Mouse (Mus musculus): ENCODE results near the gene Tmed9. TPM values are rescaled to one million over a fixed set of nuclear protein-coding genes. Genes with fewer than 3 reads are reported as not detected.

Tmed9 gene
- polyA plus RNA-seq, 1 experiment from 2014 or later, result 179 TPM

GRCm38 (mm10) chr13:55595375-55595774 is 21.8 kb downstream of the Tmed9 start:
- Histone ChIP-seq H3K9me3 (no peaks in the 10 kb centered on the region), H3K27me3 (no peaks in the 10 kb centered on the region), H3K4me3 (no peak overlapping the region), H3K27ac (no peak overlapping the region), H3K4me1 (peaks cover 18% of the 10 kb centered on the region), H3K4me2 (no peak overlapping the region), H3K36me3 (peaks cover 38% of the 10 kb centered on the region), H3K9ac (no peak overlapping the region)
- WGBS, result 86% methylated on average over 12 of the region's 12 CpGs
- no peak for ATAC-seq (ENCODE audit: borderline replicate concordance, extremely low read depth, low FRiP score, low TSS enrichment)

- peaks cover 38% of the 10 kb centered on the region for H3K36me3 ChIP-seq
- no peak overlapping the region for H3K4me3 ChIP-seq
- 92% methylated on average over 12 of the region's 12 CpGs for WGBS
- peaks cover 28% of the 10 kb centered on the region for H3K4me1 ChIP-seq
- H3K27me3 ChIP-seq, result no peaks in the 10 kb centered on the region
- no peaks in the 10 kb centered on the region for H3K9me3 ChIP-seq
- H3K4me2 ChIP-seq, result no peak overlapping the region
- H3K27ac ChIP-seq, result no peak overlapping the region
- no peak overlapping the region for H3K9ac ChIP-seq
- no peak for ATAC-seq (ENCODE audit: borderline replicate concordance, extremely low read depth, low FRiP score, low TSS enrichment)
These were observed 23.3 kb downstream of the Tmed9 start for GRCm38 (mm10) chr13:55596802-55597201.

DNA sequence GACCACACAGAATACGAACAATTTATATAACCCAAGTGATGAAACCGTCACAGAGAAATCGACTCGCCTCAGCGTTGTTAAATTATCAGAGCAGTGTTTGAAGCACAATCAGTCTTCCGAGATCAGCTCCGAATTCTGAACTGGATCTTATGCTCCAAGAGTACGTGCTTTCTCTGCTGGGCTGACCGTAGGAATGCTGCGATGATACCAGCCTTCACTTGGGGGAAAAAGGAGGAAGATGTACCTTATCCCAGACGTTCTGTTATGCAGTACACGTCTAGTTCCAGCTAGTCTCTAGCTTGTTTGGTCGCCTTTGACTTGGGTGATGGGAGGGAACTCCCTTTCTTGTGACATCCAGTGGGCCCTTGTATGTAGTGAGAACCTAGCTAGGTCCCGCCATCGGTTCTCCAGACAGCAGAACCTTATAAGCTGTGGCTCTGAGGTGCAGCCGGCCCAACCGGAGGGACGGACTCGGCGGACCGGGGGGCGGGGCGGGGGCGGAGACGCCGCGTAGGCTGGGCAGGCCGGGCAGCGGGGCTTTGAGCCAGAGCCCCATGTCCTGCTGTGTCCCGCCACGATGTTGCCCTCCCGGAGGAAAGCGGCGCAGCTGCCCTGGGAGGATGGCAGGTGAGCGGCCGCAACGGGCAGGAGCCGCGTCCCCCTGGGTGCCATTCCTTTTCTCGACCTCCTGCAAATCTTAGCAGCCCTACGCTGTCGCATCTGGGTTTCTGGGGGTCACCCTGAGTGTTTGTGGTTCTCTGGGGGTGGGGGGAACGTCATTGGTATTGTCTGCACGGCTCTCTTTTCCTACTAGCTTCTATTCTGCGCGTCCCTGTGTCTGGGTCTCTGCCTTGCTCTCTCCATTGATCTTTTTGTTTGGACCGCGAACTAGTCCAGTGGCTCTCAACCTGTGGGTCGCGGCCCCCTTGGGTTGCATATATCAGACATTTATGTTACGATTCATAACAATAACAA is 26.3 kb downstream of the Tmed9 start, which contains the start of gene B4galt7:
TSS of gene B4galt7 (plus strand) at position 331 of the 975 bp plus-strand sequence.
- WGBS, result 6% methylated on average over 51 of the region's 51 CpGs
- Histone ChIP-seq H3K4me1 (peaks cover 17% of the 10 kb centered on the region), H3K9ac (peak within 1 kb of the TSS; percentile 88), H3K27me3 (no peaks in the 10 kb centered on the region), H3K9me3 (no peaks in the 10 kb centered on the region), H3K4me3 (peak within 1 kb of the TSS; percentile 89), H3K36me3 (peaks cover 32% of the 10 kb centered on the region), H3K27ac (peak within 1 kb of the TSS; percentile 34), H3K4me2 (peak within 1 kb of the TSS; percentile 79)
- ATAC-seq (ENCODE audit: borderline replicate concordance, extremely low read depth, low FRiP score, low TSS enrichment), result peak; percentile 89

DNA sequence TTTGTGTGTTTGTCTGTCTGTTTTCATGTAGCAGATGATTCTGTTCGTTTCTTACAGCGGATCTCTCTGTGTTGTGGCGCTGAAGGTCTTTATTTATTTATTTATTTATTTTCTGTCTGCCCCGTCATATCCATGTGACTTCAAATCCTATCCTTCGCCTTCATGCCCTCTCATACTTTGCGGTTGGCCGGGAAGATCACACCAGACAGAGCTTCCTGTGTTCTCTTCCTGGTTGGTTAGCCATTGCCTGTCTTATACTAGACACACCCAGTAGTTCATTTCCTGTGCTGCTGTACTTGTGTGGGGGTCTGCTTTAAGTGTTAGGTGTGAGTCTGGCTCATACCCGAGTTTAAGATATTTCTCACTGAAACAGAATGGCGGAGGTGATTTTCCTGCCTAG is 27.1 kb downstream of the Tmed9 start:
- peak overlapping the region; percentile 79 for H3K4me2 ChIP-seq
- peak overlapping the region; percentile 89 for H3K4me3 ChIP-seq
- H3K27me3 ChIP-seq, result no peaks in the 10 kb centered on the region
- peaks cover 24% of the 10 kb centered on the region for H3K36me3 ChIP-seq
- peaks cover 17% of the 10 kb centered on the region for H3K4me1 ChIP-seq
- no peaks in the 10 kb centered on the region for H3K9me3 ChIP-seq
- ATAC-seq (ENCODE audit: borderline replicate concordance, extremely low read depth, low FRiP score, low TSS enrichment), result no peak
- WGBS, result 15% methylated on average over 9 of the region's 9 CpGs
- H3K27ac ChIP-seq, result no peak overlapping the region
- peak overlapping the region; percentile 88 for H3K9ac ChIP-seq

- Histone ChIP-seq H3K9me3 (no peaks in the 10 kb centered on the region), H3K4me2 (no peak overlapping the region), H3K4me1 (peaks cover 17% of the 10 kb centered on the region), H3K9ac (no peak overlapping the region), H3K4me3 (no peak overlapping the region), H3K27ac (no peak overlapping the region), H3K36me3 (peaks cover 21% of the 10 kb centered on the region), H3K27me3 (no peaks in the 10 kb centered on the region)
- no peak for ATAC-seq (ENCODE audit: borderline replicate concordance, extremely low read depth, low FRiP score, low TSS enrichment)
- 3% methylated on average over 3 of the region's 3 CpGs for WGBS
These were observed 28.1 kb downstream of the Tmed9 start for GRCm38 (mm10) chr13:55601611-55602010.

GRCm38 (mm10) chr13:55604606-55605005 is 31.1 kb downstream of the Tmed9 start:
- H3K36me3 ChIP-seq, result peaks cover 36% of the 10 kb centered on the region

DNA sequence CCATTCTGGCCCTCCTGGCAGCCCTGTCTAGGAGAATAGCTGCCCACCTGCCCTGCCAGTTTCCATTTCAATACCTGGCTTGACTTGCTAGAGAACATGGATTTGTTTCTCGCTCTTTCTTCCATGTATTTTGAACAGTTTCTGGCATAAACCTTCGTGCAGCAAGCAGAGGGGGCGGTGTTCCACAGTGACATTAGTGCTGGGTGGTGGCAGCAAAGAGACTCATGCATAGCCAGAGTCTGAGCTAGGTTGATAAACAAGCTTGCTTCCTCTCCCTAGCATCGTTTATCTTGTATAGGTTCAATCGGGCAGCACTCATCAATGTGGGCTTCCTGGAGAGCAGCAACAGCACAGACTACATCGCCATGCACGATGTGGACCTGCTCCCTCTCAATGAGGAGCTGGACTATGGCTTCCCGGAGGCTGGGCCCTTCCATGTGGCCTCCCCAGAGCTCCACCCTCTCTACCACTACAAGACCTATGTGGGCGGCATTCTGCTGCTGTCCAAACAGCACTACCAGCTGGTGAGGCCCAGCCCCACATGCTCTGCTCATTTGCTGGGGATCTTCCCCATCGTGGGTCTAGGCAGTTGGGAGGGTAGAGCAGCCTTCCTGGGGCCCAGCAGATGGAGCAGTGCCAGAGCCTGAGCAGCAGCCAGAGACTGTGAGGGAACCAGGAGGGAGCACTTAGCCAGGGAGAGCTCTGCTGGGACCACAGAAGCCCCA is 33.5 kb downstream of the Tmed9 start:
- no peak overlapping the region for H3K9ac ChIP-seq
- H3K36me3 ChIP-seq, result peaks cover 36% of the 10 kb centered on the region
- H3K9me3 ChIP-seq, result no peaks in the 10 kb centered on the region
- no peak overlapping the region for H3K27ac ChIP-seq
- no peaks in the 10 kb centered on the region for H3K27me3 ChIP-seq
- 73% methylated on average over 10 of the region's 10 CpGs for WGBS
- no peak overlapping the region for H3K4me3 ChIP-seq
- ATAC-seq (ENCODE audit: borderline replicate concordance, extremely low read depth, low FRiP score, low TSS enrichment), result no peak; the same call in 1 of the 2 replicates
- no peaks in the 10 kb centered on the region for H3K4me1 ChIP-seq
- H3K4me2 ChIP-seq, result no peak overlapping the region

More at GRCm38 (mm10) chr13:55604606-55605005, 31.1 kb downstream of the Tmed9 start:
- no peak overlapping the region for H3K4me3 ChIP-seq
- H3K27me3 ChIP-seq, result no peaks in the 10 kb centered on the region
- H3K4me1 ChIP-seq, result peaks cover 12% of the 10 kb centered on the region
- H3K4me2 ChIP-seq, result no peak overlapping the region
- 84% methylated on average over 3 of the region's 3 CpGs for WGBS
- no peaks in the 10 kb centered on the region for H3K9me3 ChIP-seq
- no peak for ATAC-seq (ENCODE audit: borderline replicate concordance, extremely low read depth, low FRiP score, low TSS enrichment)
- H3K27ac ChIP-seq, result no peak overlapping the region
- H3K9ac ChIP-seq, result no peak overlapping the region

GRCm38 (mm10) chr13:55607624-55608006 is 34.1 kb downstream of the Tmed9 start:
- Histone ChIP-seq H3K9me3 (no peaks in the 10 kb centered on the region), H3K4me1 (no peaks in the 10 kb centered on the region), H3K4me2 (no peak overlapping the region), H3K27ac (no peak overlapping the region), H3K4me3 (no peak overlapping the region), H3K27me3 (no peaks in the 10 kb centered on the region), H3K36me3 (peaks cover 36% of the 10 kb centered on the region), H3K9ac (no peak overlapping the region)
- WGBS, result 85% methylated on average over 2 of the region's 2 CpGs
- 0 out of 2 replicates have a peak, but pooled peaks have one; percentile 13 for ATAC-seq (ENCODE audit: borderline replicate concordance, extremely low read depth, low FRiP score, low TSS enrichment)

GRCm38 (mm10) chr13:55611996-55612395 is 38.5 kb downstream of the Tmed9 start:
- no peak overlapping the region for H3K4me3 ChIP-seq
- H3K9me3 ChIP-seq, result no peaks in the 10 kb centered on the region
- no peak for ATAC-seq (ENCODE audit: borderline replicate concordance, extremely low read depth, low FRiP score, low TSS enrichment)
- no peak overlapping the region for H3K27ac ChIP-seq
- H3K4me2 ChIP-seq, result no peak overlapping the region
- no peaks in the 10 kb centered on the region for H3K27me3 ChIP-seq
- H3K9ac ChIP-seq, result no peak overlapping the region
- H3K36me3 ChIP-seq, result peaks cover 26% of the 10 kb centered on the region
- H3K4me1 ChIP-seq, result no peaks in the 10 kb centered on the region
- WGBS, result 89% methylated on average over 7 of the region's 7 CpGs

GRCm38 (mm10) chr13:55613471-55613870 is 39.9 kb downstream of the Tmed9 start:
- 40% methylated on average over 5 of the region's 5 CpGs for WGBS
- Histone ChIP-seq H3K27ac (no peak overlapping the region), H3K9ac (no peak overlapping the region)

GRCm38 (mm10) chr13:55619328-55619727 is 45.8 kb downstream of the Tmed9 start:
- WGBS, result 81% methylated on average over 4 of the region's 4 CpGs
- Histone ChIP-seq H3K4me1 (peaks cover 15% of the 10 kb centered on the region), H3K27ac (no peak overlapping the region), H3K9me3 (no peaks in the 10 kb centered on the region), H3K4me2 (no peak overlapping the region), H3K36me3 (no peaks in the 10 kb centered on the region), H3K27me3 (no peaks in the 10 kb centered on the region), H3K9ac (no peak overlapping the region), H3K4me3 (no peak overlapping the region)
- no peak for ATAC-seq (ENCODE audit: borderline replicate concordance, extremely low read depth, low FRiP score, low TSS enrichment)

More at GRCm38 (mm10) chr13:55613471-55613870, 39.9 kb downstream of the Tmed9 start:
- Histone ChIP-seq H3K4me2 (no peak overlapping the region), H3K27me3 (no peaks in the 10 kb centered on the region), H3K9me3 (no peaks in the 10 kb centered on the region), H3K4me1 (no peaks in the 10 kb centered on the region), H3K4me3 (no peak overlapping the region), H3K36me3 (peaks cover 11% of the 10 kb centered on the region)
- no peak for ATAC-seq (ENCODE audit: borderline replicate concordance, extremely low read depth, low FRiP score, low TSS enrichment)

DNA sequence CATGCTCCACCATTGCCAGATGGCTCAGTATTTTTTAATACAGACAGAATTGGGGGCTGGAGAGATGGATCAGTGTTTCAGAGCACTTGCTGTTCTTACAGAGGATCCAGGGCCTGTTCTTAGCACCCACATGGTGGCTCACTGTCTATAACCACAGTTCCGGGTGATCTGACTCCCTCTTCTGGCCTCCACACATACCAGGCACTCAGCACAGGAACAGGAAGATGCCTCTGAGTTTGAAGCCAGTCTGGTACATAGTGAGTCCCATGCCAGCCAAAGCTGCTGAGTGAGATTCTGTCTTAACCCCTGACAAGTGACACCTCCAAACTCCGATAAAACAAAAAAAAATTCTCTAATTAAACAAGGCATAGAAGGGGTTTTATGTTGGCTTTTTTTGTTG is 46.7 kb downstream of the Tmed9 start:
- ATAC-seq (ENCODE audit: borderline replicate concordance, extremely low read depth, low FRiP score, low TSS enrichment), result no peak
- Histone ChIP-seq H3K27ac (no peak overlapping the region), H3K4me3 (no peak overlapping the region), H3K4me1 (peaks cover 21% of the 10 kb centered on the region), H3K36me3 (peaks cover 1% of the 10 kb centered on the region), H3K4me2 (no peak overlapping the region), H3K9ac (no peak overlapping the region), H3K27me3 (no peaks in the 10 kb centered on the region), H3K9me3 (no peaks in the 10 kb centered on the region)
- 77% methylated on average over 2 of the region's 2 CpGs for WGBS
